Comparison of ENCODE assay signal across 1 mouse cellular context in the genomic region with DNA sequence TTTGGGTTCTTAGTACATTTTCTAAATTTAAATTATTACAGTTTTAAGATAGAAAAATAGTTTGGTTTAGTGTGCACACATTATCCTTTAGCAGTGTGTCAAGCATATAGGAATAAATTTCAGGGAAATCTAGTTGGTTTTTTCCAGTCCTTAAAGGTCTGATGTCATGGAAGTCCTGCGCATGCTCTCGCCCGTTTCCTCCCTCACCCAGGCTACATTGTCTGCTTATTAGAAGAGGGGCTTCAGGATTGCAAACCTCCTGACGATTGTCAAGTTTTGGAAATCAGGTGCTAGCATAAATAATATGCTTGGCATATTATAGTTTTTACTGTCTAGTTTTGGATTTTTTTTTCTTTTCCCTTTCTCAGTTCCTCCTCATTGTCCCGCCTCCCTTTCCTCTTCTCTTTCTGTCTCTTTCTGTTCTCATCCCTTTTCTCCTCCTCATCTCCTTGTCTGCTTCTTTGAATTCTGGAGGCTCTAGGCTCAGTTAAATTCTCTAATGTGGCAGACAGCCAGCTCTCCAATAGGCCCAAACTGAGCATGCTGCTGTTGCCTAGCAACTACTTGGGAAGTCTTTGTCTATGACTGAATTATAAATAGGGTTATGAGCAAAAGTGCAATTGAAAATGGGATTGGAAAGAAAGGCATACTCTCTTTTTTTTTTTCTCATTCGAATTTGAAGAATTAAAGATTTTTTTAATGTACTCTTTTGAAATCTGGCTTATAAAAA.
TF ChIP-seq lines count a peak whose summit lies in the region.

No protein-coding gene starts in this region.

TF ChIP-seq in CH12.LX, 34 proteins besides CTCF, POLR2A, EP300 and RAD21 (continued from another document):
- TF ChIP-seq MXI1 (IDR thresholded peaks at IDR 0.05; ENCODE audit: low read depth, low read length) (peak; percentile 16; the same call in 1 of the 2 replicates), HCFC1 (IDR thresholded peaks at IDR 0.05; ENCODE audit: low read depth, low read length) (no peak), BHLHE40 (IDR thresholded peaks at IDR 0.05; ENCODE audit: low read depth, low read length) (peak; percentile 46; the same call in 1 of the 2 replicates)
TF ChIP-seq in CH12.LX: peak in this region for 9.
